Mouse (Mus musculus) forebrain, embryonic 13.5 days (tissue): ENCODE results near the gene Mef2b. TPM values are rescaled to one million over a fixed set of nuclear protein-coding genes. Genes with fewer than 3 reads are reported as not detected.
"Not testable (repeated sequence)": the region's sequence is repeated elsewhere in the genome, so short reads cannot be mapped to it uniquely, and the experiment has no call there.

Source experiments
- ATAC-seq: fragments of 200-750 bp; cut with Nextera tagmentation; 2 replicates; pipeline ENCODE4 v1.8.0; 2017
- H3K27ac ChIP-seq: fragments of 300-500 bp; sonication (generic); 2 replicates; pipeline ENCODE4 v1.5.1; 2015; ENCODE audit warnings: inconsistent platforms, mild to moderate bottlenecking, moderate library complexity
- H3K27me3 ChIP-seq: fragments of 300-500 bp; sonication (generic); 2 replicates; pipeline ENCODE4 v1.6.1; 2015; ENCODE audit warnings: mild to moderate bottlenecking, inconsistent platforms
- H3K36me3 ChIP-seq: fragments of 300-500 bp; sonication (generic); 2 replicates; pipeline ENCODE4 v1.6.1; 2015; ENCODE audit warnings: mild to moderate bottlenecking, inconsistent platforms; ENCODE audit not compliant: poor library complexity, severe bottlenecking
- H3K4me1 ChIP-seq: fragments of 300-500 bp; sonication (generic); 2 replicates; pipeline ENCODE4 v1.6.1; 2015; ENCODE audit warnings: inconsistent platforms
- H3K4me2 ChIP-seq: fragments of 300-500 bp; sonication (generic); 2 replicates; pipeline ENCODE4 v1.6.1; 2015; ENCODE audit warnings: inconsistent platforms, mild to moderate bottlenecking, moderate library complexity
- H3K4me3 ChIP-seq: fragments of 300-500 bp; sonication (generic); 2 replicates; pipeline ENCODE4 v1.5.1; 2015; ENCODE audit warnings: mild to moderate bottlenecking, inconsistent platforms
- H3K9ac ChIP-seq: fragments of 300-500 bp; sonication (generic); 2 replicates; pipeline ENCODE4 v1.6.1; 2015; ENCODE audit warnings: mild to moderate bottlenecking, inconsistent platforms
- H3K9me3 ChIP-seq: fragments of 300-500 bp; sonication (generic); replicated peaks from 2 replicates; pipeline ENCODE4 v1.6.1; 2016; ENCODE audit warnings: inconsistent platforms
- WGBS: fragments of 180-500 bp; shearing (Covaris S2); methylation state at CpG from one replicate; pipeline ENCODE4 v1.1.7; 2015; 5-methylcytosine and 5-hydroxymethylcytosine counted together
- microRNA-seq: library from miRNA; unstranded; fragments of <30 nt; microRNA quantifications from one replicate; pipeline ENCODE4, GENCODE M21; 2016
- polyA plus RNA-seq: library from polyadenylated mRNA; unstranded; fragments of >200 nt; fragmentation: Nextera tagmentation; extraction: Ambion mirVana; gene quantifications from 2 replicates; pipeline ENCODE4 v1.2.1, GENCODE M21; 2015

The Mef2b gene
- polyA plus RNA-seq, 1 experiment from 2014 or later: 0.45 TPM

- Histone ChIP-seq H3K36me3 (no peaks in the 10 kb centered on the region), H3K4me1 (peaks cover 13% of the 10 kb centered on the region), H3K27ac (no peak overlapping the region), H3K9ac (peak overlapping the region; percentile 63), H3K9me3 (no peaks in the 10 kb centered on the region), H3K4me2 (peak overlapping the region; percentile 96), H3K4me3 (peak overlapping the region; percentile 60), H3K27me3 (peaks cover 42% of the 10 kb centered on the region)
- ATAC-seq: no peak
- 2% methylated on average over 31 of the region's 31 CpGs for WGBS
Observed at GRCm38 (mm10) chr8:70211726-70212111, 72.2 kb downstream of the Mef2b start.

- peak within 1 kb of the TSS; percentile 96 for H3K4me2 ChIP-seq
- H3K4me3 ChIP-seq: peak within 1 kb of the TSS; percentile 60
- no peaks in the 10 kb centered on the region for H3K9me3 ChIP-seq
- ATAC-seq: peak; percentile 99
- WGBS: under 1% methylated on average over 66 of the region's 66 CpGs
- H3K4me1 ChIP-seq: peaks cover 13% of the 10 kb centered on the region
- H3K9ac ChIP-seq: peak within 1 kb of the TSS; percentile 63
- no peak within 1 kb of the TSS for H3K27ac ChIP-seq
- H3K27me3 ChIP-seq: peaks cover 42% of the 10 kb centered on the region
- no peaks in the 10 kb centered on the region for H3K36me3 ChIP-seq
Observed at GRCm38 (mm10) chr8:70212112-70213055, 72.9 kb downstream of the Mef2b start, which contains the start of gene Slc25a42. TSS of gene Slc25a42 (minus strand) at chr8:70212305.

GRCm38 (mm10) chr8:70214411-70214810, 74.9 kb downstream of the Mef2b start:
- no peak for ATAC-seq
- H3K27ac ChIP-seq: no peak overlapping the region
- no peak overlapping the region for H3K4me2 ChIP-seq
- H3K36me3 ChIP-seq: no peaks in the 10 kb centered on the region
- no peak overlapping the region for H3K9ac ChIP-seq
- H3K4me1 ChIP-seq: peaks cover 16% of the 10 kb centered on the region
- H3K27me3 ChIP-seq: peaks cover 30% of the 10 kb centered on the region
- 78% methylated on average over 3 of the region's 3 CpGs for WGBS
- no peaks in the 10 kb centered on the region for H3K9me3 ChIP-seq
- H3K4me3 ChIP-seq: no peak overlapping the region

- H3K4me2 ChIP-seq: no peak overlapping the region
- no peak overlapping the region for H3K9ac ChIP-seq
- H3K27me3 ChIP-seq: peaks cover 24% of the 10 kb centered on the region
- H3K4me1 ChIP-seq: peaks cover 18% of the 10 kb centered on the region
- H3K36me3 ChIP-seq: no peaks in the 10 kb centered on the region
- no peak for ATAC-seq
- no peak overlapping the region for H3K4me3 ChIP-seq
- H3K9me3 ChIP-seq: no peaks in the 10 kb centered on the region
- H3K27ac ChIP-seq: no peak overlapping the region
- 74% methylated on average over 5 of the region's 5 CpGs for WGBS
Observed at GRCm38 (mm10) chr8:70215092-70215491, 75.6 kb downstream of the Mef2b start.

GRCm38 (mm10) chr8:70216161-70216560, 76.7 kb downstream of the Mef2b start:
- Histone ChIP-seq H3K4me1 (peaks cover 16% of the 10 kb centered on the region), H3K27me3 (peaks cover 14% of the 10 kb centered on the region)
- H3K27ac ChIP-seq, H3K36me3 ChIP-seq, ATAC-seq, H3K9ac ChIP-seq, H3K4me2 ChIP-seq, H3K4me3 ChIP-seq, H3K9me3 ChIP-seq: not testable (repeated sequence)
- 63% methylated on average over 3 of the region's 3 CpGs for WGBS

- Histone ChIP-seq H3K9ac (no peak overlapping the region), H3K4me3 (no peak overlapping the region), H3K36me3 (peaks cover 4% of the 10 kb centered on the region; the same call in 1 of the 2 replicates), H3K4me1 (peaks cover 12% of the 10 kb centered on the region), H3K4me2 (no peak overlapping the region), H3K27me3 (peaks cover 11% of the 10 kb centered on the region; the same call in 1 of the 2 replicates), H3K9me3 (no peaks in the 10 kb centered on the region), H3K27ac (no peak overlapping the region)
- WGBS: 80% methylated on average over 1 of the region's 1 CpGs
- ATAC-seq: no peak
Observed at GRCm38 (mm10) chr8:70216566-70216965, 77.1 kb downstream of the Mef2b start.

Small RNAs within 50 kb of the gene (microRNA-seq; reads per million reads assigned to microRNA genes)
- not detected for gene Mir7066

Other genes starting within 250 kb of the Mef2b start
- gene Tssk6, start 237.5 kb upstream of the Mef2b start, polyA plus RNA-seq: 2.5 and 3.4 TPM in 2 replicates
- gene Ndufa13, start 237.2 kb upstream of the Mef2b start, polyA plus RNA-seq: 172 and 183 TPM in 2 replicates
- 7.2 and 7.9 TPM in 2 replicates for gene Yjefn3, start 237.0 kb upstream of the Mef2b start, polyA plus RNA-seq
- 29.5 and 31.7 TPM in 2 replicates for gene Gatad2a, start 143.3 kb upstream of the Mef2b start, polyA plus RNA-seq
- gene Mau2, start 97.0 kb upstream of the Mef2b start, polyA plus RNA-seq: 73.0 and 78.5 TPM in 2 replicates
- 56.2 and 63.1 TPM in 2 replicates for gene Sugp1, start 96.9 kb upstream of the Mef2b start, polyA plus RNA-seq
- 1.1 and 1.3 TPM in 2 replicates for gene Tm6sf2, start 66.8 kb upstream of the Mef2b start, polyA plus RNA-seq
- gene Hapln4, start 56.3 kb upstream of the Mef2b start, polyA plus RNA-seq: 0.14 and 0.16 TPM in 2 replicates
- gene Ncan, start 18.8 kb upstream of the Mef2b start, polyA plus RNA-seq: 100 and 102 TPM in 2 replicates
- 33.4 and 37.4 TPM in 2 replicates for gene Nr2c2ap, start 8.4 kb upstream of the Mef2b start, polyA plus RNA-seq
- gene Rfxank, start 557 bp upstream of the Mef2b start, polyA plus RNA-seq: 12.2 and 14.2 TPM in 2 replicates
- gene Borcs8, start 212 bp upstream of the Mef2b start, polyA plus RNA-seq: 47.4 and 48.0 TPM in 2 replicates
- gene Tmem161a, start 32.6 kb downstream of the Mef2b start, polyA plus RNA-seq: 50.2 and 59.5 TPM in 2 replicates
- 2.0 and 3.0 TPM in 2 replicates for gene Slc25a42, start 72.6 kb downstream of the Mef2b start, polyA plus RNA-seq
- gene Sugp2, start 94.5 kb downstream of the Mef2b start, polyA plus RNA-seq: 75.9 and 76.7 TPM in 2 replicates
- gene Armc6, start 94.8 kb downstream of the Mef2b start, polyA plus RNA-seq: 52.8 and 60.1 TPM in 2 replicates
- gene Homer3, start 143.1 kb downstream of the Mef2b start, polyA plus RNA-seq: 65.0 and 66.0 TPM in 2 replicates
- 52.4 and 53.7 TPM in 2 replicates for gene Ddx49, start 162.8 kb downstream of the Mef2b start, polyA plus RNA-seq
- 268 and 274 TPM in 2 replicates for gene Cope, start 162.8 kb downstream of the Mef2b start, polyA plus RNA-seq
- 18.2 and 20.1 TPM in 2 replicates for gene Cers1, start 176.1 kb downstream of the Mef2b start, polyA plus RNA-seq
- gene Gdf1, start 190.1 kb downstream of the Mef2b start, polyA plus RNA-seq: 0.89 and 2.5 TPM in 2 replicates
- gene Upf1, start 213.6 kb downstream of the Mef2b start, polyA plus RNA-seq: 14.2 and 16.3 TPM in 2 replicates
- gene Comp, start 233.8 kb downstream of the Mef2b start, polyA plus RNA-seq: 0.18 and 0.35 TPM in 2 replicates